Mouse (Mus musculus) liver, adult (tissue): ENCODE measurements around the gene Leng9.

Experiments
- GATA4 ChIP-seq: IDR thresholded peaks from 2 replicates; pipeline ENCODE4 v1.6.1; 2014; ENCODE audit warnings: mild to moderate bottlenecking, low read length; ENCODE audit not compliant: insufficient replicate concordance

The Leng9 gene

GRCm38 (mm10) chr7:4146241-4147180 lies 3.7 kb downstream of the Leng9 start:
- TF ChIP-seq GATA4: no peak

GRCm38 (mm10) chr7:4145552-4146190 lies 4.5 kb downstream of the Leng9 start:
- TF ChIP-seq GATA4: no peak

DNA sequence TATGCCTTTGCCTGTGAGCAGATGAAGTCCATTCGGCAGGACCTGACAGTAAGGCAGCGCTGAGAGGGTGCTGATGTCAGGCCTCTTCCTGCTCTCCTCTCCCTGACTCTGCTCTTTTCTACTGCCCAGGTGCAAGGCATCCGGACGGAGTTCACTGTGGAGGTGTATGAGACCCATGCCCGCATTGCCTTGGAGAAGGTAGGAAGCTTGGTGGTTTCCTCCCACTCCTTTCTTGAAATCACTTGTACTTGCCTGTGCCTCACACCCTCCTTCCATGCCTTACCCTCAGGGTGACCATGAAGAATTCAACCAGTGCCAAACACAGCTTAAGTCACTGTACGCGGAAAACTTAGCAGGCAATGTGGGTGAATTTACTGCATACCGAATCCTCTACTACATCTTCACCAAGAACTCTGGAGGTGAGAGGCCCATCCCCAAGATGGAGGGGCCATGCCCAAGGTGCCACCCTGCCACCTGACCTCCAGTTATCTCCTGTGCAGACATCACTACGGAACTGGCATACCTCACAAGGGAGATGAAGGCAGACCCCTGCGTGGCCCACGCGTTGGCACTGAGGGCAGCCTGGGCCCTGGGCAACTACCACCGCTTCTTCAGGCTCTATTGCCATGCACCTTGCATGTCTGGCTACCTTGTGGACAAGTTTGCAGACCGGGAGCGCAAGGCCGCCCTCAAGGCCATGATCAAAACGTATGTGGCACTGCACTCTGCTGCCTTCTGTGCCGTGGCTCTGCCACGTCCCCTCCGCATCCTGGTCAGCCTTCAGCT lies 5.2 kb downstream of the Leng9 start:
- TF ChIP-seq GATA4: no peak

DNA sequence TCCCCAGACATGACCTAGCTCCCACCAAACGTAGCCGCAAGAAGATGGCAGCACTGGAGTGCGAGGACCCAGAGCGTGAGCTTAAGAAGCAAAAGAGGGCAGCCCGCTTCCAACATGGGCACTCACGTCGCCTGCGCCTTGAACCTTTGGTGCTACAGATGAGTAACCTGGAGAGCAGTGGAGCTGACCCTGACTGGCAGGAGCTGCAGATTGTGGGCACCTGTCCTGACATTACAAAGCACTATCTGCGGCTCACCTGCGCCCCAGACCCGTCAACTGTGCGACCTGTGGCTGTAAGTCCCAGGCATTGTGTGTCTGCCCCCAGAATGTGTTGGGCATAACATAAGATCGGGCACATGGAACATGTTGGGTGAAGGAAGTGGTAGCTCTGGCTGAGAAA lies 6.1 kb downstream of the Leng9 start:
- TF ChIP-seq GATA4: no peak

- no peak for TF ChIP-seq GATA4
These were observed 6.7 kb downstream of the Leng9 start for GRCm38 (mm10) chr7:4143506-4143905.

- no peak for TF ChIP-seq GATA4
These were observed 7.3 kb downstream of the Leng9 start for GRCm38 (mm10) chr7:4142796-4143445.

DNA sequence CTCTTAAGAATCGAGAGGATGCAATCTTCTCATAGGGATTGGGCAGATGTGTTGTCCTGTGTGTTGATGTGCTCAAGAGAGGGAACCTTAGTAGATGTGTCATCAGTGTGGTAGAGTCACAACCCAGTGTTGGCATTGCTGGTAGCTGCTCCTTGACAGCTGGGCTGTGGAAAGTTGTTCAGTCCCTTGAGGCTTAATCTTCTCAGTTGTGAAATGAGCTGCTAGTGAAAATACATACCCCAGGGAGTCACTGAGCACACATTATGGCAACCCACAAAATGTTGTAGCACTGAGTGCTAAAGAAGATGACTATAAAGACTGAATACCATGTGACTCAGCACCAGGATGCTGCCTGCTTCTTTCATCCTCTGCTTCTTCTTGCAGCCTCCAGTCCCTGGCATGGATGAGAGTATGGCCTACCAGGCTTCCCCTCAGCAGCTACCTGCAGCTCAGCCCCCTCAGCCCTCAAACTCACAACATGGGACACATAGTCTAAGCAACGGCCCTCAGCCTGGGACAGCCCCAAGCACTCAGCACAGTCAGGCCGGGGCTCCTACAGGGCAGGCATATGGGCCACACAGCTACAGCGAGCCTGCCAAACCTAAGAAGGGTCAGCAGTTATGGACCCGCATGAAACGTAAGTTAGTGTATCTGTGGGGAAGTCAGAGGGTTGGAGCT lies 8.4 kb downstream of the Leng9 start:
- TF ChIP-seq GATA4: no peak

GRCm38 (mm10) chr7:4139391-4139790 lies 10.8 kb downstream of the Leng9 start:
- TF ChIP-seq GATA4: no peak

- no peak for TF ChIP-seq GATA4
These were observed 11.5 kb downstream of the Leng9 start for GRCm38 (mm10) chr7:4138671-4139070.

GRCm38 (mm10) chr7:4138181-4138580 lies 12.0 kb downstream of the Leng9 start:
- no peak for TF ChIP-seq GATA4

DNA sequence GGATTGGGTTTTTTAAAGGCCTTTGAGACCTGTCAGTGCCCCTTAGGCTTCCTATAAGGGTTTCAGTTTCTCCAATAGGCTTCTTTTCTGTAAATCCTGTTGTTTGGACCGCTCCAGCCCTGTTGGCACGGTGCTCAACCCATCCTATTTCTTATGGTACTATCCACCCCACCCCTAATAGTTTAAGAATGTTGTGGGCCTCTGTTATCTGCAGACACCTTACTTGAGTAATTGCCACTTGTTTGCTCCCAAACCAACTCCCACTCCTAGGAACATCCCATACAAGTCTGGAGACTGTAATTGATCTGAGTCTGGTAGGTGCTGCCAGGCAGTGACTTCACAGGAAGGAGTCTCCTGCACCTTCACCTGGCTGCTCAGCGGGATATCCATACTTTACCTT lies 12.4 kb downstream of the Leng9 start:
- no peak for TF ChIP-seq GATA4

DNA sequence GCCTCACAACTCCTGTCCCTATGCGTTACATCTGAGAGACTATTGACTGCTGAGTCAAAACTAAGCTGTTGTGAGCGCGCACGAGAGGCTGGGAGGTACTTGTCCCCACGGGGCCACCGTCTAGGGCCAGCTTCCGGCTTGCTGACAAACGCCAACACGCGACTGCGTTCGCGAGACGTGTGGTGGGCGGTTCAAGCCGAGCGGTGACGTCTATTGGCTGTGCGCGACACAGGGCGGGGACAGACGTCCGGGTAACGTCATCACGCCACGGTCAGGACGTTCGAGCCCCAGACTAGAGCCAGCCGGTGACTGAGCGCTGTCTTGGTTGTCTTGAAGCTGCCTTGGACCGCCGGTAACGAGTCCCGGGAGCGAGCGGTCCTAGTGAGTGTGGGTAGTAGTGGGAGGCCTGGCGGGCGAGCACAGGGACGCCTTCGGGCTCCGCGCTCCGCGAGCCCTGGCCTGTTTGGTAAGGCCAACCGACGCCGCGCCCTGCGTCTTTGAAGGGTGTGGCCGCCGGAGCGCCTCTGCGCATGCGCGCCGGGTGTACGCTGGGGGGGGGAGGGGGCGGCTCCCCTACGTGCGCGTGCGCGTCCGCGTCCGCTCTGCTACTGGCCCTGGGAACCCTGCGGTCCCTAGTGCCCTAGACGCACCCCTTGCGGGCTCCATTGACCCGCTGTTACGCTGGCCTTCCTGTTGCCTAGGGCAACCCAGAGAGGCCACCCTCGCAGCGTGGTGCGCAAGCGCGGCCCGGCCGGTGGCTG lies 13.2 kb downstream of the Leng9 start, which contains the start of gene Leng8:
Gene Leng8 (plus strand): TSS at position 269 of the 761 bp plus-strand sequence.
- peak; percentile 26; the same call in 1 of the 2 replicates for TF ChIP-seq GATA4

GRCm38 (mm10) chr7:4136404-4136770 lies 13.8 kb downstream of the Leng9 start:
- TF ChIP-seq GATA4: no peak

GRCm38 (mm10) chr7:4134911-4135310 lies 15.3 kb downstream of the Leng9 start:
- TF ChIP-seq GATA4: no peak

- TF ChIP-seq GATA4: no peak
These were observed 17.2 kb downstream of the Leng9 start for GRCm38 (mm10) chr7:4132998-4133397.
